Mouse (Mus musculus): ENCODE data around the gene Wdr48. TPM values are rescaled to one million over a fixed set of nuclear protein-coding genes. Genes with fewer than 3 reads are reported as not detected.
A peak's percentile ranks its signal among the peaks of the same experiment; 100 is the strongest.

Gene Wdr48
- total and polyA plus RNA-seq, 3 experiments: 26.9 to 32.3 (median 32.0) TPM

- peaks cover 2% of the 10 kb centered on the region for H3K9me3 ChIP-seq (replicated peaks; ENCODE audit: low read length)
- H3K9ac ChIP-seq (ENCODE audit: insufficient read depth, low read depth): no peak overlapping the region
- peak; percentile 40; the same call in 1 of the 2 replicates for TF ChIP-seq ZNF384 (IDR thresholded peaks at IDR 0.05; ENCODE audit: low read depth, low read length)
- no peak for TF ChIP-seq UBTF (IDR thresholded peaks at IDR 0.05; ENCODE audit: low read depth, low read length)
- no peak for DNase-seq (ENCODE audit: extremely low read depth)
- H3K27me3 ChIP-seq (replicated peaks): no peaks in the 10 kb centered on the region
- H3K4me2 ChIP-seq (ENCODE audit: insufficient read depth, low read depth, poor library complexity, severe bottlenecking): no peak overlapping the region
- no peak overlapping the region for H3K4me3 ChIP-seq (replicated peaks in 1 of 3; ENCODE audit: low read depth in 2 of 3, low read length in 2 of 3, poor library complexity in 1 of 3)
- no peaks in the 10 kb centered on the region; the same call in 1 of the 2 replicates for H3K79me2 ChIP-seq (replicated peaks; ENCODE audit: control insufficient read depth, extremely low read depth, insufficient read depth, poor library complexity, severe bottlenecking)
- dilution Hi-C loops (cut with MboI; ENCODE audit: extremely low pct_ligation_motif_present, extremely low pct_unique_long_range_greater_than_20kb, low sequenced_read_pairs) (no loop called here), in situ Hi-C loops (cut with MboI; ENCODE audit: low pct_ligation_motif_present, low pct_unique_long_range_greater_than_20kb, low sequenced_read_pairs) (no loop called here)
- H3K4me1 ChIP-seq (ENCODE audit: control insufficient read depth in 1 of 2, insufficient read depth in 2 of 2): peaks cover 11 to 31% of the 10 kb centered on the region in 2 experiments
- H3K27ac ChIP-seq (ENCODE audit: insufficient read depth, low read depth): no peak overlapping the region
- H3K36me3 ChIP-seq (replicated peaks in 1 of 2; ENCODE audit: control insufficient read depth in 1 of 2, insufficient read depth in 1 of 2, low read length in 1 of 2): peaks cover 39 to 53% of the 10 kb centered on the region in 2 experiments
Measured at GRCm38 (mm10) chr9:119970763-119971656, 76.3 kb downstream of the Wdr48 start.

DNA sequence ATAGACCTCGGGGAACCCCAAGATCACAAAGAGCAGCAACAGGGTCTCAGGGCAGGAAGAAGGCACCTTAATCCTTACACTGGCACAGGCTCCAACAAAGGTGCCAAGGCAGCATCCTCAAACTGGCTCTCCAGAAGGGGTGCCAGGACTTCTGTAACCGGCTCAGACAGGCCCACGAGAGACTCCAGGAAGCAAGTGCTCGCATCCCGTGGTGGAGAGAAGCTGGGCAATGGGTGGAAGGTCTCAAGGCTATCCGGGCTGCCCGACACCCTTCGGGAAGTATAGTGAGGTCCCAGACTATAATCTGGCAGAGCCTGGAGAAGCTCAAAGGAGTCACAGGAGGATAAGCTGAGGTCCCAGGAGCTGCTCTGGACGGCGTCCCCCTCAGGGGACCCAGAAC, 77.5 kb downstream of the Wdr48 start:
- in situ Hi-C loops (cut with MboI; ENCODE audit: low pct_ligation_motif_present, low pct_unique_long_range_greater_than_20kb, low sequenced_read_pairs): no loop called here
- Histone ChIP-seq H3K27me3 (replicated peaks) (no peaks in the 10 kb centered on the region), H3K4me2 (ENCODE audit: insufficient read depth, low read depth, poor library complexity, severe bottlenecking) (no peak overlapping the region), H3K27ac (ENCODE audit: insufficient read depth, low read depth) (no peak overlapping the region), H3K36me3 (replicated peaks in 1 of 2; ENCODE audit: control insufficient read depth in 1 of 2, insufficient read depth in 1 of 2, low read length in 1 of 2) (peaks cover 39 to 53% of the 10 kb centered on the region in 2 experiments), H3K9me3 (replicated peaks; ENCODE audit: low read length) (peaks cover 2% of the 10 kb centered on the region), H3K9ac (ENCODE audit: insufficient read depth, low read depth) (no peak overlapping the region), H3K4me3 (replicated peaks in 1 of 3; ENCODE audit: low read depth in 2 of 3, low read length in 2 of 3, poor library complexity in 1 of 3) (no peak overlapping the region), H3K4me1 (ENCODE audit: control insufficient read depth in 1 of 2, insufficient read depth in 2 of 2) (peaks cover 11 to 31% of the 10 kb centered on the region in 2 experiments), H3K79me2 (replicated peaks; ENCODE audit: control insufficient read depth, extremely low read depth, insufficient read depth, poor library complexity, severe bottlenecking) (peaks cover 1% of the 10 kb centered on the region)
- dilution Hi-C loops (cut with MboI; ENCODE audit: extremely low pct_ligation_motif_present, extremely low pct_unique_long_range_greater_than_20kb, low sequenced_read_pairs): no loop called here
- TF ChIP-seq MAX (IDR thresholded peaks at IDR 0.05; ENCODE audit: low read length) (no peak), ETS1 (conservative IDR thresholded peaks at IDR 0.05; ENCODE audit: low read depth, low read length) (no peak), ZC3H11A (IDR thresholded peaks at IDR 0.05; ENCODE audit: low read depth, low read length) (no peak), USF2 (conservative IDR thresholded peaks at IDR 0.05; ENCODE audit: low read depth, low read length) (no peak)
- no peak for DNase-seq (ENCODE audit: extremely low read depth)

DNA sequence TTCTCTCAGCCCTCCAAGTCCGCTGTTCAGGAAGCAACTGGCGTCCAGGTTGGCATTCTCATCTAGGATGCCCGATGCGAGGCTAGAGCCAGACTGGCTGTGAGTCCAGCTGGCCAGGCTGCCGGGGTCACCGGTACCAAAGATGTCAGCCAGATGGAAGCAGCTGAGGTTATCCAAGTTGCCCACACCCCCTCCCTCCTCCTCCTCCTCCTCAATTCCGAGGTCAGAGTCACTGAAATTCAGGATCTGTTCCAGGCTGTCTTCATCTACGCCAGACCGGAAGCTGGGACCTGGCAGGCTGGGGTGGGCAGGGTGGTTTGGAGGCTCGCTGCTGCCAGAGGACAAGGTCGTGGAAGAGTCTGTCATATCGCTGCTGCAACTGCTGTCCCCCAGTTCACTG, 77.9 kb downstream of the Wdr48 start:
- DNase-seq (ENCODE audit: extremely low read depth): no peak
- Histone ChIP-seq H3K79me2 (replicated peaks; ENCODE audit: control insufficient read depth, extremely low read depth, insufficient read depth, poor library complexity, severe bottlenecking) (peaks cover 3% of the 10 kb centered on the region), H3K27me3 (replicated peaks) (no peaks in the 10 kb centered on the region), H3K4me2 (ENCODE audit: insufficient read depth, low read depth, poor library complexity, severe bottlenecking) (no peak overlapping the region), H3K36me3 (replicated peaks in 1 of 2; ENCODE audit: control insufficient read depth in 1 of 2, insufficient read depth in 1 of 2, low read length in 1 of 2) (peaks cover 39 to 53% of the 10 kb centered on the region in 2 experiments), H3K9me3 (replicated peaks; ENCODE audit: low read length) (peaks cover 2% of the 10 kb centered on the region), H3K4me3 (replicated peaks in 1 of 3; ENCODE audit: low read depth in 2 of 3, low read length in 2 of 3, poor library complexity in 1 of 3) (no peak overlapping the region), H3K9ac (ENCODE audit: insufficient read depth, low read depth) (no peak overlapping the region), H3K27ac (ENCODE audit: insufficient read depth, low read depth) (no peak overlapping the region), H3K4me1 (ENCODE audit: control insufficient read depth in 1 of 2, insufficient read depth in 2 of 2) (peaks cover 11 to 34% of the 10 kb centered on the region in 2 experiments)
- dilution Hi-C loops (cut with MboI; ENCODE audit: extremely low pct_ligation_motif_present, extremely low pct_unique_long_range_greater_than_20kb, low sequenced_read_pairs) (no loop called here), in situ Hi-C loops (cut with MboI; ENCODE audit: low pct_ligation_motif_present, low pct_unique_long_range_greater_than_20kb, low sequenced_read_pairs) (no loop called here)
- no peak for TF ChIP-seq ELF1 (IDR thresholded peaks at IDR 0.05; ENCODE audit: low read depth, low read length)
- TF ChIP-seq MAFK (IDR thresholded peaks at IDR 0.05; ENCODE audit: insufficient replicate concordance, low read length): no peak
- TF ChIP-seq JUND (conservative IDR thresholded peaks at IDR 0.05; ENCODE audit: low read depth, low read length): no peak
- TF ChIP-seq JUN (IDR thresholded peaks at IDR 0.05; ENCODE audit: insufficient read depth, low read depth, low read length): no peak
- no peak for TF ChIP-seq E2F4 (IDR thresholded peaks at IDR 0.05; ENCODE audit: insufficient replicate concordance, low read depth, low read length)
- no peak for TF ChIP-seq KAT2A (IDR thresholded peaks at IDR 0.05; ENCODE audit: insufficient replicate concordance, low read length)
- TF ChIP-seq UBTF (IDR thresholded peaks at IDR 0.05; ENCODE audit: low read depth, low read length): no peak
- TF ChIP-seq TBP (conservative IDR thresholded peaks at IDR 0.05; ENCODE audit: low read depth, low read length): no peak
- no peak for TF ChIP-seq HCFC1 (IDR thresholded peaks at IDR 0.05; ENCODE audit: low read depth, low read length)

All from CH12.LX (cell line).